Mouse (Mus musculus) brain, adult 2 months (tissue): ENCODE measurements around the gene Zfp687.
"Not testable (repeated sequence)": the region's sequence is repeated elsewhere in the genome, so short reads cannot be mapped to it uniquely, and the experiment has no call there.

Experiments used
- DNase-seq: peaks from one replicate; pipeline ENCODE4 v3.0.0; 2011; ENCODE audit warnings: low read depth, low spot score

The Zfp687 gene

DNA sequence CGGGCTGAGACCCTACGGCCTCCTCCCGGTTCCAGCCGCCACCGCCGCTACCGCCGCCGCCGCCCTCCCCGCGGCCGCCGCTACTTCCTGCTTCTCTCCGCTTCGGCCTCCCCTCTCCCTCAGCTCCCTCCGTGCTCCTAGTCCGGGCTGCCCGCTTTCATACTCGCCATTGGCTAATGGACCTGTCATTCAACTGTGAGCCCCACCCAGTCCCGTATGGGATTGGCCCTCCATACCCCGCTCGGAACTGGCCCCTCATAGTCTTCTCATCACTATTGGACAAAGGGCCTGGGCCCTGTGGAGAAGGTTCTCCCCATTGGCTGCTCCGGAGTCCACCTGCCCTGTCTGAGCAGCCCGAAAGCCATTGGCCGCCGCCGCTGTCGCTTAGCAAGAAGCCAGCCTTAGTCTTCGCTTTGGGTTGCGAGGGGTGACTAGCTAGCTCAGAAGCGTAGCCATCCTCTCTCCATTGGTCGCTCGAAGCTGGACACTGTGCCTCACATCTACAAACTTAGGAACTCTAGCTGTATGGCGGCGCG lies at the start of gene Zfp687:
TSS of gene Zfp687 (minus strand) at position 112 of the 536 bp plus-strand sequence.
- DNase-seq = peak; percentile 100

- DNase-seq = no peak
Observed at GRCm38 (mm10) chr3:95063741-95064140, 48.5 kb upstream of the Zfp687 start.

DNA sequence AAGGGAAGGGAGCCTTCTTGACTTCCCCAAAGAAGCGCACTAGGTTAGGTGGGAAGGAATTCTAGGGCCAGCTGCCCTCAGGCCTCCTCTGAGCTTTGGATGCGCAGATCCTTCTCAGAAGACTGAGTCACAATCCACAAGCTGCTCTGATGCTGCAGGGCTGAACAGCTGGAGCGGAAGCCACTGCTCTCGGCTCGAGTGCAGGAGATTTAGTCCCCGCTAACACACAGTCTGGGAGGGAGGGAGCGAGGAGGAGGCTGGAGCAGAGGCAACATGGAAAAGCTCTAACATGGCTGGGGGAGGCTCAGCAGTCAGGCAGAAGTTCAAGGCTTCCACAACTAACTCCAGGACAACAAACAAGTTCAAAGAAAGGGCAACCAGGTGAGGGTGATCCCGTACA lies 42.8 kb upstream of the Zfp687 start:
- peak; percentile 90 for DNase-seq

- no peak for DNase-seq
Observed at GRCm38 (mm10) chr3:95056275-95056674, 41.0 kb upstream of the Zfp687 start.

DNA sequence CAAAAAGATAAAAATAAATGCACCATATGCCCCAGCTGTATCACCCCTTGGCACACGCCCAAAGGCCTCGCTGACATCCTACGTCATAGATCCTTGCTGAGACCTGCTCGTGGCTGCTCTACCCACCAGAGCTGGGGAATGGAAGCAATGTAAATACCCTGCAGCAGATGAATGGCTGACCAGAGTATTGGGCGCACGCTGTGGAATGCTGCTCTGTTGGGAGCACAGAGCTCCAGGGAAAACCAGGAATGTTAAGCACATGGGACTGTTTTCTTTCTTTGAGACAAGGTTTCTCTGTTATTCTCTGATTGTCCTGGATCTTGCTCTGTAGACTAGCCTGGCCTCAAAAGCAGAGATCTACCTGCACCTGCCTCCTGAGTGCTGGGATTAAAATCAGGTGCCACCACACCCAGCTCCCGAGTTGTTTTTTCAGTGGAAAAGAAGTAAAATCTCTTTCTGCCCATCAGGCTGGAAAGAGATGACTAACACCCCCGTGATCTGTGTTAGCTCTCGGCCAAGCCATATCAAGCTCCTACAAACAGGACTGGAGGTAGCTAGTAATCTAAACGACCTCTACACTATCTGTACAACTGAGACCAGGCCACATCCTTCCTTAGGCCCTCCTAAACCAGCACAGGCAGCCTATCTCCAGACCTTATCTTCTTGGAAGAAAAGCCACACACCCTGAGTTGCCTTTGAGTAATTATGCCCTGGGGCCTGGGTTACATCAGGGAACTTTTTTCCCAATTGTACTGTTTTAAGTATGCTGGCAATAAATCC lies 39.4 kb upstream of the Zfp687 start:
- DNase-seq = peak; percentile 51

DNA sequence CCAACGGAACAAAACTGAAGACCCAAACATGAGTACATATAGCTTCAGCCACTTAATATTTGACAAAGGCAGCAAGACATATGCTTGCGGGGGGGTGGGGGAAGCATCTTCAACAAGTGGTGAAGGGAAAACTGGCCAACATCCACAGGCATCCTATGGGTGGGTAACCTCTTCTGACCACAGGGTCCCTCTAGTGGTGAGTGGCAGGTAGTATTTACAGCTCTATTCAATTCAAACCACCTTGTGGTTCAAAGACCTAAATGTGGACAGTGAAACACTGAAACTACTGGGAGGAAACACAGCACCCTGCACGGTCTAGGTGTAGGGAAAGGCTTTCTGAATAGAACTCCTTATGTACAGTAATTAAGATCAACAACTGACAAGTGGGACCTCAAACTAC lies 38.5 kb upstream of the Zfp687 start:
- peak; percentile 72 for DNase-seq

DNA sequence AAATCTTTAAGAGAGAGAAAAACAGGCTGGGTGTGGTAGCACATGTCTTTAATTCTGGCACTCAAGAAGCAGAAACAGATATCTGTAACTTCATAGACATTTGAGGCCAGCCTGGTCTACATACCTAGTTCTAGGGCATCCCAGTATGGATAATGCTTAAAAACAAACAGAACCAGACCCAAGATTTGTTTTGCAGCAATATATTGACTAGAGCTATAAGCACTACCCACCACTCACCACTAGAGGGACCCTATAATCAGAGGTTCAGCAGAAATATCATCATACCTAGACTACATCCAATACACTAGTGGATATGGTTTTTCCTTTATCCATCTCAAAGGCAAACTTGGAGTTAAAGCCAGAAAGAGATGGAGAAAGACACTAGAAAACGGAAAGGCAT lies 37.7 kb upstream of the Zfp687 start:
- DNase-seq = peak; percentile 73

DNA sequence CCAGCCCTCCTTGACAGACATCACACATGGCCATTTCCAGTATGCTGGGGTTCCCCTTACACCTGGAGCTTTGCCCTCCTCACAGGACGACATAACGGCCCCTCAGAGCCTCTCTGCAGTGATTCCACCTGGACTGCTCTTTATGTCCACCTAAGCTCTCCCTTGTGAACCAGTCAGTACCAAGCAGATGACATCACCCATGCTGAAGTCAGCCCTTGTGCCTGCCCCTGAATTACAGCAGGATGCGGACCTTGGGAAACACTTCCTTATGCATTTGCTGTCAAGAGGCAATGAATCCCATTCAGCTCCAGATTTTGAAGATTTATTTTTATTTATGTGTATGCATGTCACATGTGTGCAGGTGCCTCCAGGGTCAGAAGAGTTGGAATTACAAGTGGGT lies 32.7 kb upstream of the Zfp687 start:
- no peak for DNase-seq

- no peak for DNase-seq
Observed at GRCm38 (mm10) chr3:95046462-95047057, 31.3 kb upstream of the Zfp687 start.

DNA sequence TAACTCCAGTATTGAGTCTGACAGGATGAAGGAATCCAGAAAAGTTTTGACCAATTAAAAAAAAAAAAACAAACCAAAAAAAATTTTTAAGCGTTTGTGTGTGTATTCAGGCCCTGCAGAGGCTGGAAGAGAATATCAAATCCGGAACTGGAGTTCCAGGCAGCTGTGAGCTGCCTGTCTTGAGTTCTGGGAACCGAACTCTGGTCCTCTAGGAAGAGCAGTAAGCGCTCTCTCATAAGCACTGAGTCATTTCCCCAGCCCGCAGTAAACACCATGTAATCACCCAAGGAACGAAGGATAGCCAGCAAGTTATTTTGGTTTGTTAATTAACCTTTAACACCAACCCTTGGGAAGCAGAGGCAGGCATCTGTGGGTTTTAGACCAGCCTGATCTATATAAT lies 28.0 kb upstream of the Zfp687 start:
- DNase-seq = no peak

- DNase-seq = no peak
Observed at GRCm38 (mm10) chr3:95042838-95043229, 27.6 kb upstream of the Zfp687 start.

- peak; percentile 99 for DNase-seq
Observed at GRCm38 (mm10) chr3:95042166-95042837, 27.1 kb upstream of the Zfp687 start, which contains the start of gene Psmd4. Gene Psmd4, minus strand, starts transcription at chr3:95042614.

DNA sequence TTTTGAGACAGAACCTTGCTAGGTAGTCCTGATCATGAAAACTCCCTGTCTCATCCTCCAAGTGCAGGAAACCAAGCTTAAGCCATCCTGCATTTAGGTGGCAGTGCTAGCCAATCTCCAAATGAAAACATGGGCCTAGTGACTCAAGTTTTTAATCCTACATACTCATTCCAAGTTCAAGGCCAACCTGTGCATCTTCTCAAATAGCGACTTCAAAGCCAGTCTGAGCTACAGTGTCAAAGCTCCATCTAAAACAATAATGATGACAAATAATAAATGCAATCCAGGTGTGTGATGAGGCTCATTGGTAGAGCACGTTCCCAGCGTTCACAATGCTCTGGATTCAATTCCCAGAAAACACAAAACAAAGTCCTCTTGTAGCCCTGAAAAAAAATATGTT lies 26.4 kb upstream of the Zfp687 start:
- DNase-seq = no peak

- DNase-seq = no peak
Observed at GRCm38 (mm10) chr3:95029953-95030352, 14.7 kb upstream of the Zfp687 start.

DNA sequence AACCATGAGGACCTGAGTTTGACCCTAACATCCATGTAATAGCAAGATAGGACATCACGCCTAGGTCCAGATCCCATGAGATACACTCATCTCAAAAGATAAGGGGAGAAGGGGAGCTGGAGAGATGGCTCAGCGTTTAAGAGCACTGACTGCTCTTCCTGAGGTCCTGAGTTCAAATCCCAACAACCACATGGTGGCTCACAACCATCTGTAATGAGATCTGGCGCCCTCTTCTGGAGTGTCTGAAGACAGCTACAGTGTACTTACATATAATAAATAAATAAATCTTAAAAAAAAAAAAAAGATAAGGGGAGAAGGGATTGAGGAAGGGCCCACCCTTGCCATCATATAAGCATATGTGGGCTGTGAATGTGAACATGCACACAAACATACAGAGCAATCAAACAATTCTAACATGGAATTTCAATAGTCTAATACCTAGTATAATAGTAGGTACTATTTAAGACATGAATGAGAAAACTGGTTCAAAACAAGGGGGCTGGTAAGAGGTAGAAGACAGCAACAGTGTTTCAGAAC lies 14.1 kb upstream of the Zfp687 start:
- not testable (repeated sequence) for DNase-seq

- DNase-seq = no peak
Observed at GRCm38 (mm10) chr3:95028603-95029002, 13.4 kb upstream of the Zfp687 start.

- peak; percentile 88 for DNase-seq
Observed at GRCm38 (mm10) chr3:95027701-95028100, 12.5 kb upstream of the Zfp687 start.

- peak; percentile 59 for DNase-seq
Observed at GRCm38 (mm10) chr3:95027057-95027645, 11.9 kb upstream of the Zfp687 start.

DNA sequence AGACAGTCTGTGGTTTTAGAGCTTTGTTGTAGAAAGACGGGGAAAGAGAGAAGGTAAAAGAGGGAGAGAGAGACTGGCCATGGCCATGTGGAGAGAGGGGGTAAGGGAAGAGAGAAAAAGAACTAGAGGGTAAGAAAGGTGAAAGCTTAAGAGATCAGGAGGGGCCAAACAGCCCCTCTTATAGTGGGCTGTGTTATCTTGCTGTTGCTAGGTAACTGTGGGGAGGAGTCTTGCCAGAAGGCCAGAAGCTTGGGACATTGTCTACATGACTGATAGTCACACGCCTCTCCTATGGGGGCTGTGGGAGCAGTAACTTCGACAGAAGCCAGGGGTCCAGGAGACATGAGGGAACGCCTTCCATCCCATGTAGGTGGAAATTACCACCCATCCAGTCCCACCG lies 10.0 kb upstream of the Zfp687 start:
- no peak for DNase-seq

GRCm38 (mm10) chr3:95024551-95024950 lies 9.3 kb upstream of the Zfp687 start:
- DNase-seq = peak; percentile 78

DNA sequence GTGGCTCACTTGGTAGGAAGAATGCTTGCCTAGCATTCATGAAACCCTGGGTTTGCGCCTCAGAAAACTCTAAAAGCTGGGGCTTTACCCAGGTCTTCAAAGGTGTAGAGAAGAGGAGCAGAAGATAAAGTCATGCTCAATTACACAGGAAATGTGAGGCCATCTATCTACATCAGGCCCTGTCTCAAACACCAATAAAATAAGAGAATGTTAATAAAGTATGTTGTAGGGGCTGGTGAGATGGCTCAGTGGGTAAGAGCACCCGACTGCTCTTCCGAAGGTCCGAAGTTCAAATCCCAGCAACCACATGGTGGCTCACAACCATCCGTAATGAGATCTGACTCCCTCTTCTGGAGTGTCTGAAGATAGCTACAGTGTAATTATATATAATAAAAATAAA lies 5.7 kb upstream of the Zfp687 start:
- DNase-seq = not testable (repeated sequence)

GRCm38 (mm10) chr3:95018741-95019140 lies 3.5 kb upstream of the Zfp687 start:
- DNase-seq = no peak
